Mouse (Mus musculus) intestine, embryonic 14.5 days (tissue): Measurements from ENCODE around the gene Trim67. TPM values are rescaled to one million over a fixed set of nuclear protein-coding genes. Genes with fewer than 3 reads are reported as not detected.

Experiments
- ATAC-seq: fragments of 200-750 bp; cut with Nextera tagmentation; replicated peaks from 2 replicates; pipeline ENCODE4 v1.8.0; 2017; ENCODE audit warnings: low read depth, moderate number of reproducible peaks, moderate TSS enrichment, moderate library complexity; ENCODE audit not compliant: low FRiP score, low TSS enrichment
- DNase-seq: peaks from one replicate; pipeline ENCODE4 v3.0.0-alpha.2; 2018; ENCODE audit warnings: low spot score
- H3K27ac ChIP-seq: fragments of 300-500 bp; sonication (generic); 2 replicates; pipeline ENCODE4 v1.5.1; 2014; ENCODE audit warnings: low read depth, mild to moderate bottlenecking, control low read depth
- H3K27me3 ChIP-seq: fragments of 300-500 bp; sonication (generic); replicated peaks from 2 replicates; pipeline ENCODE4 v1.6.1; 2014; ENCODE audit warnings: low read length, control low read depth; ENCODE audit not compliant: control insufficient read depth, insufficient read depth
- H3K36me3 ChIP-seq: fragments of 300-500 bp; sonication (generic); 2 replicates; pipeline ENCODE4 v1.6.1; 2014; ENCODE audit warnings: low read length, control low read depth; ENCODE audit not compliant: control insufficient read depth, insufficient read depth
- H3K4me1 ChIP-seq: fragments of 300-500 bp; sonication (generic); replicated peaks from 2 replicates; pipeline ENCODE4 v1.6.1; 2014; ENCODE audit warnings: low read length, control low read depth, mixed read lengths; ENCODE audit not compliant: control insufficient read depth, insufficient read depth
- H3K4me2 ChIP-seq: fragments of 300-500 bp; sonication (generic); 2 replicates; pipeline ENCODE4 v1.6.1; 2014; ENCODE audit warnings: low read length
- H3K4me3 ChIP-seq: fragments of 300-500 bp; sonication (generic); 2 replicates; pipeline ENCODE4 v1.5.1; 2014; ENCODE audit warnings: low read depth, low read length, control low read depth, mixed read lengths
- H3K9ac ChIP-seq: fragments of 300-500 bp; sonication (generic); 2 replicates; pipeline ENCODE4 v1.6.1; 2014; ENCODE audit warnings: mild to moderate bottlenecking, low read length
- H3K9me3 ChIP-seq: fragments of 300-500 bp; sonication (generic); 2 replicates; pipeline ENCODE4 v1.6.1; 2016; ENCODE audit warnings: low read length, control low read depth; ENCODE audit not compliant: control insufficient read depth
- WGBS: fragments of 180-500 bp; shearing (Covaris S2); extraction: QIAGEN DNeasy Blood & Tissue Kit; methylation state at CpG from one replicate; pipeline ENCODE4 v1.1.7; 2014; 5-methylcytosine and 5-hydroxymethylcytosine counted together
- polyA plus RNA-seq: library from polyadenylated mRNA; unstranded; fragments of >200 nt; fragmentation: Nextera tagmentation; extraction: Ambion mirVana; gene quantifications from 2 replicates; pipeline ENCODE4 v1.2.1, GENCODE M21; 2014

Trim67 gene
- polyA plus RNA-seq, 1 experiment from 2014 or later, result 1.2 TPM

DNA sequence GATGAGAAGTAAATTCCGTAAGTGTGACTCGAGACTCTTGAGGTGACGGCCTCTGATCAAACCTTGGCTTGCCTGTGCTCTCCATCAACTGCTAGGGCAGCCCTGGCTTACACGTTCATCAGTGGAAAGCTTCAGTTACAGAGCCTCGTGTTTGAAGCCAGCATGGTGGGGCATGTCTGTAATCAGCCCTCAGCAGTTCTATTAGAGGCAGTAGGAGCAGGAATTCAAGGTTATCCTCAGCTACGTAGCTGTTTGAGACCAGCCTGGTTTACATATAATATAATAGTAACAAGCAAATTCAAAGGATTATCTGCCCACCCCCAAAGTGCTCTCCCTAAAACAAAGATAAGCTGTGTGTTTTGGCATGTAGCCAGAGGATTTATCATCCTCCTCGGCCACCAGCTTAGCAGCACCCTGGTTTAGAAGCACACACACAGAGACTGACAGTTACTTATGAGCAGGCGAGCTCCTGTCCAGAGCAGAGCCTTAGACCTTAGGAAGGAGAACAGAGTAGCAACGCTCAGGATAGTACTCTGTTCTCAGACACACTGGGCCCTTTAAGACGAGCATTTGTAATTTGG is 86.1 kb downstream of the Trim67 start:
- no peak for DNase-seq
- Histone ChIP-seq H3K9ac (no peak overlapping the region), H3K27ac (no peak overlapping the region), H3K4me1 (no peaks in the 10 kb centered on the region), H3K4me3 (no peak overlapping the region), H3K27me3 (no peaks in the 10 kb centered on the region), H3K4me2 (no peak overlapping the region), H3K36me3 (peaks cover 95% of the 10 kb centered on the region), H3K9me3 (no peaks in the 10 kb centered on the region)
- 75% methylated on average over 10 of the region's 10 CpGs for WGBS
- ATAC-seq, result no peak

Other genes starting within 250 kb of the Trim67 start
- gene Agt, start 223.4 kb upstream of the Trim67 start, polyA plus RNA-seq, result 2.2 and 2.7 TPM in 2 replicates
- gene Capn9, start 217.0 kb upstream of the Trim67 start, polyA plus RNA-seq, result 0.15 TPM in 1 of 2 replicates, not detected in the other
- gene 2310022B05Rik, start 129.7 kb upstream of the Trim67 start, polyA plus RNA-seq, result 37.6 and 38.1 TPM in 2 replicates
- 45.9 and 50.0 TPM in 2 replicates for gene Ttc13, start 71.1 kb upstream of the Trim67 start, polyA plus RNA-seq
- gene Arv1, start 71.0 kb upstream of the Trim67 start, polyA plus RNA-seq, result 24.1 and 25.7 TPM in 2 replicates
- gene Fam89a, start 41.3 kb upstream of the Trim67 start, polyA plus RNA-seq, result 6.5 and 6.9 TPM in 2 replicates
- 103 and 105 TPM in 2 replicates for gene Gnpat, start 69.9 kb downstream of the Trim67 start, polyA plus RNA-seq
- 45.2 and 46.4 TPM in 2 replicates for gene 2810004N23Rik, start 70.0 kb downstream of the Trim67 start, polyA plus RNA-seq
- 7.5 and 7.7 TPM in 2 replicates for gene Exoc8, start 104.6 kb downstream of the Trim67 start, polyA plus RNA-seq
- gene Sprtn, start 104.8 kb downstream of the Trim67 start, polyA plus RNA-seq, result 7.9 and 8.8 TPM in 2 replicates
- 16.8 and 18.7 TPM in 2 replicates for gene Egln1, start 156.2 kb downstream of the Trim67 start, polyA plus RNA-seq
- 118 and 131 TPM in 2 replicates for gene Tsnax, start 219.9 kb downstream of the Trim67 start, polyA plus RNA-seq